Mouse (Mus musculus): ENCODE results near the gene Slc43a2.

DNA sequence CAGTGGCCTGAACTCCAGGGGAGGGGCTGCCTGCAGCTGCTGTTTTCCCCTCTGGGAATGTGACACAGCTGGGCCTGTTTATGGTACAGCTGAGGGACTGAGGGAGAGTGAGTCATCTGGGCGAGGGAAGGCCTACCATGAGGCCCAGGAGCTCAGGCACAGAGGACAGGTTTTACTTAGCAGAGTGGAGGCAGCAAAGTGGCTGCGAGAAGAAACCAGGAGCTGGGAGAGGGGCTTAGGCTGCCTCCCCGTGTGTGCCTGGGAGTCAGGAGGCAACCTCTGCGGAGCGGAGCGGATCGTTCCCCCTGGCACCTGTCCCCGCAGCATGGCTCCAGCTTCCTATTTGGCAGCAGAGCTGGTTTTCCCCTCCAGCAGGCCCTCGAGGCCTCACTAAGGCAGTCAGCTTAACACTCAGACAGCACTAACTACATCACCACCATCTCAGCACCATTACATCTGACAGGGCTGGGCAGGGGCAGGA lies 20.5 kb downstream of the Slc43a2 start:
- no peak for TF ChIP-seq CTCF (IDR thresholded peaks at IDR 0.05)
- TF ChIP-seq EP300 (IDR thresholded peaks at IDR 0.05) = no peak

Measured in lung, postnatal 0 days (tissue).